Mouse (Mus musculus) ES-Bruce4 (cell line): ENCODE measurements around the gene Nars2. TPM values are rescaled to one million over a fixed set of nuclear protein-coding genes. Genes with fewer than 3 reads are reported as not detected.

Experiments used
- H3K27ac ChIP-seq: 2 replicates; pipeline ENCODE4 v1.5.1; 2012; ENCODE audit warnings: low read length, inconsistent platforms; ENCODE audit not compliant: insufficient read depth
- H3K27me3 ChIP-seq: 2 replicates; pipeline ENCODE4 v1.6.1; 2012; ENCODE audit warnings: mild to moderate bottlenecking, low read length, inconsistent platforms; ENCODE audit not compliant: control insufficient read depth, poor library complexity, insufficient read depth, severe bottlenecking
- H3K36me3 ChIP-seq: 2 replicates; pipeline ENCODE4 v1.6.1; 2012; ENCODE audit warnings: inconsistent platforms, mild to moderate bottlenecking, low read length, moderate library complexity; ENCODE audit not compliant: control insufficient read depth, poor library complexity, insufficient read depth, severe bottlenecking
- H3K4me1 ChIP-seq: one replicate; pipeline ENCODE4 v1.8.1; 2011; ENCODE audit warnings: low read length; ENCODE audit not compliant: control insufficient read depth, insufficient read depth
- H3K4me3 ChIP-seq: 2 replicates; pipeline ENCODE4 v1.5.1; 2011; ENCODE audit warnings: low read depth, mild to moderate bottlenecking, low read length
- H3K9ac ChIP-seq: 2 replicates; pipeline ENCODE4 v1.6.1; 2012; ENCODE audit warnings: low read depth, mild to moderate bottlenecking, inconsistent platforms; ENCODE audit not compliant: poor library complexity, severe bottlenecking
- H3K9me3 ChIP-seq: replicated peaks from 2 replicates; pipeline ENCODE4 v1.6.1; 2012; ENCODE audit warnings: mild to moderate bottlenecking, low read length, inconsistent platforms; ENCODE audit not compliant: control insufficient read depth, poor library complexity, insufficient read depth, severe bottlenecking
- CTCF ChIP-seq: IDR thresholded peaks from one replicate; pipeline ENCODE4 v1.8.1; 2011; ENCODE audit warnings: low read depth, low read length
- EP300 ChIP-seq: IDR thresholded peaks from 2 replicates; pipeline ENCODE4 v1.6.1; 2011; ENCODE audit warnings: low read depth, low read length; ENCODE audit not compliant: insufficient read depth
- POLR2A ChIP-seq: IDR thresholded peaks from one replicate; pipeline ENCODE4 v1.8.1; 2011; ENCODE audit warnings: low read length; ENCODE audit not compliant: insufficient read depth
- polyA plus RNA-seq: library from polyadenylated mRNA; stranded (reverse); fragments of >200 nt; gene quantifications from 2 replicates; pipeline ENCODE4 v1.2.4, GENCODE M21; 2011; ENCODE audit warnings: low read depth; ENCODE audit not compliant: missing spikeins, insufficient read depth, insufficient read length

The Nars2 gene
- polyA plus RNA-seq, 1 experiment = 22.5 TPM

DNA sequence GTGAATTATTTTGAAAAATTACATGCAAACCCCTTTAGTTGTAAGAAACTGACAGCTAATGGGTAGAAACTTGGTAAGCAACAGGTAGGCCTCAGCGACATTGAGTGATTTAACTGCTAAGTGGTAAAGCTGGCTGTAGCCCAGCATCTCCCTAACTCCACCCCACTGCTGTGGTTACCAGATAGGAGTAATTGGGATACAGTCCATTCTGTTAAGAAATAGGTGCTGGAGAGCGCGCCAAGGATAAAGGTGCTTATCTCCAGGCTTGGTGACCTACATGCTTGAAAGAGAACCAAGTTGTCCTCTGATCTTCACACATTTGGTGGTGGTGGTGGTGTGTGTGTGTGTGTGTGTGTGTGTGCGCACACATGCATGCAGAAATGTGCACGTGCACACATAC is 7.9 kb downstream of the Nars2 start:
- H3K9ac ChIP-seq = no peak overlapping the region
- H3K27ac ChIP-seq = no peak overlapping the region
- no peaks in the 10 kb centered on the region for H3K9me3 ChIP-seq
- peaks cover 14% of the 10 kb centered on the region for H3K36me3 ChIP-seq
- no peaks in the 10 kb centered on the region for H3K27me3 ChIP-seq
- no peaks in the 10 kb centered on the region for H3K4me1 ChIP-seq
- no peak for TF ChIP-seq POLR2A
- no peak for TF ChIP-seq CTCF
- no peak for TF ChIP-seq EP300
- H3K4me3 ChIP-seq = no peak overlapping the region

- Histone ChIP-seq H3K27me3 (no peaks in the 10 kb centered on the region), H3K4me1 (no peaks in the 10 kb centered on the region), H3K9me3 (no peaks in the 10 kb centered on the region), H3K27ac (no peak overlapping the region), H3K4me3 (no peak overlapping the region), H3K36me3 (no peaks in the 10 kb centered on the region), H3K9ac (no peak overlapping the region)
- TF ChIP-seq POLR2A = no peak
- no peak for TF ChIP-seq EP300
- no peak for TF ChIP-seq CTCF
Measured at GRCm38 (mm10) chr7:96967188-96967587, 15.9 kb downstream of the Nars2 start.

- H3K27me3 ChIP-seq = no peaks in the 10 kb centered on the region
- no peak overlapping the region for H3K4me3 ChIP-seq
- H3K9ac ChIP-seq = no peak overlapping the region
- no peak overlapping the region for H3K27ac ChIP-seq
- no peaks in the 10 kb centered on the region for H3K4me1 ChIP-seq
- H3K36me3 ChIP-seq = no peaks in the 10 kb centered on the region
- no peaks in the 10 kb centered on the region for H3K9me3 ChIP-seq
- TF ChIP-seq POLR2A (no peak), EP300 (no peak)
Measured at GRCm38 (mm10) chr7:96970359-96970758, 19.1 kb downstream of the Nars2 start.

- Histone ChIP-seq H3K27ac (no peak overlapping the region), H3K4me1 (no peaks in the 10 kb centered on the region), H3K27me3 (no peaks in the 10 kb centered on the region), H3K9me3 (no peaks in the 10 kb centered on the region), H3K4me3 (no peak overlapping the region), H3K36me3 (no peaks in the 10 kb centered on the region), H3K9ac (no peak overlapping the region)
- no peak for TF ChIP-seq CTCF
- TF ChIP-seq EP300 = no peak
- no peak for TF ChIP-seq POLR2A
Measured at GRCm38 (mm10) chr7:96971027-96971996, 20.0 kb downstream of the Nars2 start.

- no peaks in the 10 kb centered on the region for H3K9me3 ChIP-seq
- no peak overlapping the region for H3K4me3 ChIP-seq
- TF ChIP-seq POLR2A = no peak
- no peak for TF ChIP-seq CTCF
- TF ChIP-seq EP300 = no peak
- H3K4me1 ChIP-seq = no peaks in the 10 kb centered on the region
- H3K27me3 ChIP-seq = no peaks in the 10 kb centered on the region
- H3K36me3 ChIP-seq = no peaks in the 10 kb centered on the region
- H3K9ac ChIP-seq = no peak overlapping the region
- H3K27ac ChIP-seq = no peak overlapping the region
Measured at GRCm38 (mm10) chr7:96972138-96972904, 21.0 kb downstream of the Nars2 start.

GRCm38 (mm10) chr7:96975914-96976313 is 24.6 kb downstream of the Nars2 start:
- Histone ChIP-seq H3K9me3 (no peaks in the 10 kb centered on the region), H3K4me3 (no peak overlapping the region), H3K9ac (no peak overlapping the region), H3K36me3 (no peaks in the 10 kb centered on the region), H3K27ac (no peak overlapping the region), H3K27me3 (no peaks in the 10 kb centered on the region), H3K4me1 (no peaks in the 10 kb centered on the region)
- TF ChIP-seq EP300 (no peak), POLR2A (no peak), CTCF (no peak)
